Mouse (Mus musculus): ENCODE data around the gene Gm6880.
"Not testable (repeated sequence)": the region's sequence is repeated elsewhere in the genome, so short reads cannot be mapped to it uniquely, and the experiment has no call there.

Gm6880 gene

GRCm38 (mm10) chrX:74481349-74481885 is at the start of gene Gm6880:
Gm6880 (minus strand) TSS chrX:74481399.
- DNase-seq = not testable (repeated sequence)

- DNase-seq = not testable (repeated sequence)
Measured at GRCm38 (mm10) chrX:74517461-74517860, 36.3 kb upstream of the Gm6880 start.

GRCm38 (mm10) chrX:74497131-74497530 is 15.9 kb upstream of the Gm6880 start:
- DNase-seq = no peak

- no peak for DNase-seq
Measured at GRCm38 (mm10) chrX:74452773-74453172, 28.4 kb downstream of the Gm6880 start.

GRCm38 (mm10) chrX:74451157-74451912 is 29.9 kb downstream of the Gm6880 start:
- no peak for DNase-seq
